Mouse (Mus musculus) lung, postnatal 36 days (tissue): ENCODE results near the gene Izumo4.

Experiments
- DNase-seq: peaks from one replicate; pipeline ENCODE4 v3.0.0; 2022; ENCODE audit warnings: mixed read lengths

Gene Izumo4

DNA sequence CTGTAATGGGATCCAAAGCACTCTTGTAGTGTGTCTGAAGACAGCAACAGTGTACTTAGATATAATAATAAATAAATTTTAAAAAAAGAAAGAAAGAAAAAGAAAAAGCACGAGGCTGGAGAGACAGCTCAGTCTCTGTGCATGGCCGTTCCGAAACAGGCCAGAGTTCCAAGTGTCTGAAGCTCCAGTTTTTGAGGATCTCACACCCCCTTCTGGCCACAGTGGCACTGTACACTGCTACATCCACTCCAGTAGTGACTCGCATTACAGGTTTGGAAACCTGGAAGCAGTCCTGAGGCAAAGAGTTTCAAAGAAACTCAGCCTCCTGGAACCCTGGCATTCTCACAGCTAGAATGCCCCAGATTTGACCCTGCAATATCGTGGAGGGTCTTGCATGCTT, 14.1 kb upstream of the Izumo4 start:
- DNase-seq, result peak; percentile 93

DNA sequence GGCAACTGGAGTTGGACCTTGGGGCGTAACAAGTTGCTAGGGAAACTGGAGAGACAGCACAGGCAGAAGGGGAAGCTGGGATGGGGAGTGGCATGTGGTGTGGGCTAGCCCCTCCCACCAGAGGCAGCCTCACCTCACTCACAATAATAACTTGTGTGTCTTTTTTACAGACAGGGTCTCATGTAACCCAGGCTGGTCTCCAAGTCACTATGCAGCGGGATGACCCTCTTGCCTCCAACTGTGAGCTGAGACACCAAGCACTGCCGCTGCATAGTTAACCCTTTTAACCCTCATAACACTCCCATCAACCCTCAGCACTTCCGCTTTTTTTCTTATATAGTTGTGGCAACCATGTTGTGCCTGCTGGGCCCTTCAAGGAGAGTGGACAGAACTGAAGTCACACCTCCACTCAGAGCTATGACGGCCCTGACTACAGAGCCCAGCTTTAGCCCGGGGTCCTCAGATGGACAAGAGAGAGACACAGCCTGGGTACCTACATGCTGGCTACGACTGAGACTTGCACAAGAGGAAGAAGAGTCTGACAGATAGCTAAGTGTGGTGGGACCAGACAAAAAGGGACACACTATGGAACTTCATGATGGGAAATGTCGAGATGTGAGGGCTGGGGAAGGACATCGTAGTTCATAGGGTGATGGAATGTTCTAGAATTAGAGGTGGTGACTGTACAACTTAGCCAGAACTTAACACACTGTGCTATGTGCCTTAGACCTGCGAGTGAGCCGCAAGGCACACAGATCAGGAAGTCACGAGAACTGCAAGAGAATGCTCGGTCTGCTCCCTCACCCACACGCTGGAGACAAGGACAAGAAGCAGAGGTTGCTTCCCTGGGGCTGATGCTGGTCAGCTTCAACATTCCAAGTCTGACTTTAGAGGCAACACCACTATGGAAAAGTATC, 9.5 kb upstream of the Izumo4 start:
- peak; percentile 66 for DNase-seq

DNA sequence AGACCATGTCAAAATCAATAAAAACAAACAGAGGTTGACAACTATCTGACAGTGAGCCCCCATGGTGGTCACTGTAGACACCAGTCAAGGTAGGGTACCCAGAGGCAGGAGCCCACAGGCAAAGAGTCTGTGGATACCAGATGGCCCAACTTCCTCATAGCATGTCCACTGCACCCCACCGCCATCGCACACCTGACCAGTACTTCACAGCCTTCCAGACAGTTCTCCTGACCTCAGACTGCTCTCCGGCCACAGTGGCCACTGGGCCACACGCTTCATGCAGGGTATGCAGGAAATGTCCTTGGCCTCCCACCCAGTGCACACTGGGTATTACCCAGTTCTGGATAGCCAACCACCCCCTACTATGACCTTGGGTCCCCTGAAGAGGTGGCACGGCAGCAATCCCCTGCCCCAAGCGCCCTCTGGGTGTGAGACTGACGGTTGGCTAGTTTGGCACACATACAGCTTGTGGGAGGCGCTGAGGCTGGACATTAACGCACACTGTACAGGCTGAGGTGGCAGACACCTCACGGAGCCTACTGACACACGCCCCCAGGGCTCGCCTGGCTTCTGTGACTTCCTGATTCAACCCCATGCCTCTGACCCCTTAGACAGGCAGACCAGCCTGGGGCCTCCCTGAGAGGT, 8.5 kb upstream of the Izumo4 start:
- DNase-seq, result peak; percentile 40

DNA sequence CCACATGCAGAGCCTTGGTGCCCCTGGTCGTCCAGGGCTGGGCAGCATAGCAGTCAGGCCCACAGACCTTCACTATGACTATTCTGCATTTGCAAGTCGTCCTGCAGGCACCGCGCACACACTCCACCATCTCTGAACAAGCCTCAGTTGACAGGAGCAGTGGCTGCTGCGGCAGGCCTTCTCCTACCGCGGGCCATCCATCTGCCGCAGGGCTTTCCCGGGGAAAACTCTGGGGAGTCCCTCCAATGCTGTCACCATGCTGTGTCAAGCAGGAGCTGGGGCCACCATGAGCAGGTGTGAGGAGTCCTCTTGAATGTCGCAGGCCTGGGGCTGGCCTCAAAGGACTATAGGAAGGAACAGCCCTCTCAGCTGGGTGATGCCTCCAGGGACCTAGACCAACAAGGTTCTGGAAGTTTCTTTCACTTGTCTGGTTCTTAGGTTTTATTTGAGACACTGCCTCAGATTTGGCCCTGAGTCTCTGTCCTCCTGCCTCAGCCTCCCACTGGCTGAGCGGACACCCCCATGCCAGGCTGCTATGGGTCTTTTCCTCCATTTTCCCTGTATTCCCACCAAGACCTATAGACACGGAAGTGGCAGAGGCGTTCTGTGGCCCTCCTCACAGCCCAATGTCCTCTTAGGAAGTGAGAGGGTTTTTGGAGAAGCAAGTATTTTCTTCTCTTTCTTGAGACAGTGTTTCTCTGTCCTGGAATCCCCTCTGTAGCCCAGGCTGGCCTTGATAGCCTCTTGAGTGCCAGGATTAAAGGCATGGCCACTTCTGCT, 7.6 kb upstream of the Izumo4 start:
- DNase-seq, result no peak

DNA sequence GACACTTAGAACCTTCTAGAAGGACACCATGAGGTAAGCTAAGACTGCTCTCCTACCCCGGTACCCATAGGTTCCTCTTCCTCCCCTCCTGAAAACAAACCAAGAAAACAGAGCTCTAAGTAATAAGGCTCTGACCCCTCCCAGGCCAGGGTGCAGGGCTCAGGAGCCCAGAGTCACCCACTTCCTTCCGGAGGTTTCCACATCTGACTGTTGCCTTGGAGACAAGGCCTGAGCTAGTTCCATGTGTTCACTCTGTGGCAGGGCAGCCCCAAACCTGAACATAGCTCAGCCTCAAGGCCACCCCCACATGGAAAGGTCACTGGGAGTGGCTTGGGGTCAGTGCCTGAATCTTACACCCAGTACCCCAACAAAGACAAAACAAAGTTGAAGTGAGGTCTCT, 6.8 kb upstream of the Izumo4 start:
- DNase-seq, result peak; percentile 89

DNA sequence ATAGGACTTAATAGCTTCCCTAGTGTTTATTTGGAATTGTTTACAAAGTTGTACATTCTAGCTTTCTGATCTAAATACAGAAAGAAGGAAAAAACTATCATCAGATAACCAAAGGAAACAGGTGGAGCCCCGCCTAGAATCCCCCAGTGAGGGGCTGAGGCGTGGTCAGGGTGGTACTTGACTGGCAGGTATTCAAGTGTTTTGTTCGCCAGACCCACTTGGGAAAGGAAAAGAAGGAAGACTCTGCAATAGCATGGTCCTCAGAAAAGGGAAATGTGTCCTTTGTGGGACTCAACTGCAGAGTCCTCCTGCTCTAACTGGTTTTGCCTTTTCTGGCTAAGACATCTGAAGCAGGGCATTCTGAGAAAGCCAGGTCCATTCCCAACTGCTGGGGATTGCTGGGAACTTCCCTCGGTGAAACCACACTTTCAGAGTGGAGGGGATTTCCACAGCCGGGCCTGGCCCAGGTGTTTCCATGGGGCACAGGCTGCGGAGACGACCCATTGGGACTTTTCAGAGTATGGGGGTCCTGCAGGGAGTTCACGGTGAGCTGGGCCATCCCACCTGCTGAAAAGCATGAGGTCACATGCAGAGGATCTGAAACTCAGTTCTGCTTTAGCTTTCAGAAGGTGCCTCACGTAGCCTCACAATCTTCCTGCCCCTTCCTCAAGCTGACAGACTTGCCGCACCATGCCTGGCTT, 6.0 kb upstream of the Izumo4 start:
- peak; percentile 33 for DNase-seq

DNA sequence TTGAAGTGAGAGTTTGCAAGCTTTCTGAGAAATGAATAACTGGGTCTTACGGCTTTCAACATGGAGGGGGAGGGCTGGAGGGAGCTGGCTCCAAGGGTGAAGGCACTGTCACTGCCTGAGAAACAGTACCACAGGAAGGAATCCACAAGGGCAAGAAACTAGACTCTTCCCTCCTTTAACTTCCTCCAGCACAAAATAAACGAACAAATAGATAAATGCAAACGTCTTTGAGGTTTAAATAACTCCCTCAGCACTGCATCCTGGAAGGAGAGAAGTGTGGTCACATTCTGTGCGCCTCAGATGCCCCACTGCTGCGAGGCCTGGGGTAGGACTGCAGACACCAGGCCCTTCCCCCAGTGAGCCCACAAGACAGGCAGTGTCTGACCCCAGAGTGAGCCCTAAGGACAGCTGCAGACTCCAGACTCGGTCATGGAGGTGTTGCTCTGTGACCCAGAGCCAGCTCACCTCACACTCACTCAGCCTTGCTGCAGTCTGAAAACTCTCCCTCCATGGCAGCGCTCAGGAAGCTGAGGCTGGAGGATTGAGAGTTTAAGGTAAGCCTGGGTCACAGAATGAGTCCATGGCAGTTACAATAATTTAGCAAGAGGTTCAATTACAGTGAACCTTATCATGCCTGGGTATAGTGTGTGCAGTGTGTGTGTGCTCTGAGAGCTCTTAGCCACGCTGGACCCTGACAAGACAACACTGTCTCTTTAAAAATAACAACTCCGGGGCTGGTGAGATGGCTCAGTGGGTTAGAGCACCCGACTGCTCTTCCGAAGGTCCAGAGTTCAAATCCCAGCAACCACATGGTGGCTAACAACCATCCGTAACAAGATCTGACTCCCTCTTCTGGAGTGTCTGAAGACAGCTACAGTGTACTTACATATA, 5.2 kb upstream of the Izumo4 start:
- DNase-seq, result no peak

DNA sequence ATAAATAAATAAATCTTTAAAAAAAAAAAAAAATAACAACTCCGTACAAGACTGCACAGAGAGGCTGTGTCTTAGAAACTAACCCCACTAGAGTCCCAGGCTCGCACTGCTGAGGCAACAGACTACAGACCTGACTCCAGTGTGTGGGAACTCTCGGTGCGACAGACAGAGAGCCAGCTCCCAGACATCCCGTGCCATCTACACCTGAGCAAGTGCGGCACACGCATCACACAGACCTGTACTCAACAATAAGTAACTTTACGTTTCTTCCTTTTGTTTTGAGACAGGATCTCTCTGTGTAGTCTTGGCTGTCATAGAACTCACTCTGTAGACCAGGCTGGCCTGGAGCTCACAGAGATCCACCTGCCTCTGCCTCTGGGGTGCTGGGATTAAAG, 4.6 kb upstream of the Izumo4 start:
- no peak for DNase-seq

DNA sequence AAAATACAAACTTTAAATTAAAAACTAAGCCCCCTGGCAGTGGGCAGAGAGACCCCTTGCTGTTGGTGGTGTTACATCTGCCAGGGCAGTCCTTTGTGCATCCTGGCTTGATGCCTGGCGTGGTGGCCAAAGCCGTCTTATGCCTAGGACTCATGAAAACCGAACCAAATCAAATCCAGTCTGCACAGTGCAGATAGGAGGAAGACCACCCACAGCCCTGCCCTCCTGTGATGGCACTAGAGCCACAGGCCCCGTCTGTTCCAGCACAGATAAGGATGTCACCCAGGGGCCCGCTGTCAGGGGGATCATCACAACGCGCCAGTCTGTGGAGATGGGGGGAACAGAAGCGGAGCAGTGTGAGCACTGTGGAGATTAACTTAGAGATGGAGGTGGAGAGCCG, 4.2 kb upstream of the Izumo4 start:
- DNase-seq, result no peak

DNA sequence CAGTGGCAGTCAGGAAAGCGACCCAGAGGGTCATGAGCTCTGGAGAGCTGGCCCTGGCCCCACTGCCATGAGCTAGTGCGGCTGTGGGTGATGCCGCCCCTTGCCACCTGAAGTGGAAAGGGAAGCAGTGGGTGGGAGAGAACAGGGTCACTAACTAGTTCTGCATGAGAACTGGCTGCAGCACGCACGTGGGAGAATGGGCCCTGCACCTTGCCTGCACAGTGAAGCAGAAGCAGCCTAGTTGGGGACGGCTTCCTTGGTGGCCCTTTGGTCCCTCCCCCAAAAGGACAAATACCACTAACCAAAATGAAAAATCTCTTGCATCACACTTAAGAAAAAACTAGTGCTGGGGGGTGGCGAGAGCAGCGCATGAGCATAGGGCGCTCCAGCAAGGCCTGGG, 3.4 kb upstream of the Izumo4 start:
- no peak for DNase-seq

DNA sequence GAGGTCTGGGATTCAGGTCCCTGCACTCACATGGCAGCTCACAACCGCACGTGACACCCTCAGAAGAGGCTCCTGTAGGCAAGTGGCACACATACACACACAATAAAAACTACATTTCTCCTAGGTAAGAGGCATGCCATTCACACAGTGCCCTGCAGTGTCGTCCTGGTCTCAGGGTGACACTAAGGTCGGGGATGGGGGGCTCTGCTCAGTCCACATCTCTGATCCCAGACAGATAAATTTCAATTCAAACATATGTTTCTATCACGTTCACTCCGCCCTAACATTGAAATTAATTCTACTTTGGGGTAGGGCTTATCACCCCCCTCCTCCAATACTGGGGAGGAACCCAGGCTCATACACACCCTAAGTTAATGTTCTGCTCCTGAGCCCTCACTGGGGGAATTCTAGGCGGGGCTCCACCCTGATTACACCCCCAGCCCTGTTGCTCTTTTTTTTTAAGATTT, 1.9 kb upstream of the Izumo4 start:
- no peak for DNase-seq

DNA sequence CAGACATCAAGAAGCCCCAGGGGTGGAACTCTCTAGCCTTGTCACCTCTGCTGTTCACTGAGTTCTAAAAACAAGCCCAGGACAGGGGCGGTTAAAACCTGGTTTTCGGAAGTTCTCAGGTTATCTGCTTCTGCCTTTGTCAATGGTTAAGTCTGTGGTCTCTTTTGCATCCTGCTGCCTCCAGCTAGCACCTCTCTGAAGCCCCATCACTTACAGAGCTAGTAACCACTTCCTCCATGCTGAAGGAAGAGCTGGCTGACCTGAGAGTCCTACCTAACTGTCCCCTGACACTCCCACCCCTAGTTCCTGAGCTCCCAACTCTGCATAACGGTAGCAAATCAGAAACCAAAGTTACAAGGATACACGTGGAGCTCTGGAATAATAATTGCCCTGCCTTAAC, 1.3 kb upstream of the Izumo4 start:
- peak; percentile 27 for DNase-seq

DNA sequence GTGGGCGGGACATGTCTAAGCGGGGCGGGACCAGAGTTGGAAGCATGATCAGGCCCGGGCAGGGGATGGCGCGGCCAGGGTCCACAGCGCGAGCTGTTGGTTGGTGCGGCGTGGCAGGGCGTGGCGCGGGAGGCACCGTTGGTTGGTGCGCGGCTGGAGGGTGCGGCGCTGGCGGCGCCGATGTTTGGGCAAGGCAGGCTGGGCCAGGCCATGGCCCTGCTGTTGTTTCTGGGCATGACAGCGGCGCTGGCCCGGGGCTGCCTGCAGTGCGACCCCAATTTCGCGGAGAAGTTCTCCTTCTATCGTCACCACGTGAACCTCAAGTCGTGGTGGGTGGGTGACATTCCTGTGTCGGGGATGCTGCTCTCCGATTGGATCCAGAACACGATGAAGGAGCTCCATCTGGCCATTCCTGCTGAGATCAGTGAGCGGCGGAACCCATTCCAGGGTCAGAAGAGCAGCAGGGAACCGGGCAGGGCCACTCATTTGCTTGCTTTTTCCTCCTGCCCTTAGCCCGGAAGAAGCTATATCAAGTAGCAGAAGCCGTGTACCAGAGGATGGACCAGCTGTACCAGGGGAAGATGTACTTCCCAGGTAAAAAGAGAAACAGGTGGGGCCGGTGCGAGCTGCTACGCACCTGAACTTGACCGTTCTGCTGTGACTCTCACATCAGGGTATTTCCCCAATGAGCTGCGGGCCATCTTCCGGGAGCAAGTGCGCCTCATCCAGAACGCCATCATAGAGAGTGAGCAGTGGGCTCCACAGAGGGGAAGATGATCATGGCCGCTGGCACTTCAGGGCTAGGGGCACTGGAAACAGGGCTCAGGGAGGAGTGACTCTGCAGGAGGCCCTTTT, 779 bp downstream of the Izumo4 start:
- peak; percentile 98 for DNase-seq

DNA sequence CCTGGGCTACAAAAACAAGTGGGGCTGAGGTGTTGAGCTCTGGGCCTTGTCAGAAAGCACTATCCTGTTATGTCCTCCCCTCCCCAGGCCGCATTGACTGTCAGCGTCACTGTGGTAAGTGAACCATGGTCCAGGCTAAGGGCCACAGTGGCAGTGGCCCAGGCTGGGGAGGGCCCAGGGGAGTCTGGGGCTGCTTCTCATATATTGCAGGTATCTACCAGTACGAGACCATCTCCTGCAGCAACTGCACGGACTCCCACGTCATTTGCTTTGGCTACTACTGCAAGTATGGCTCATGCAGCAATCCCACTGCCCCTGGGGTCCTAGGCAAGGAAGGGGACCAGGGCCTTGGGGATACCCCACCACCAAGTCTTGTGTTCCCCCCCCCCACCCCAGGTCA, 1.7 kb downstream of the Izumo4 start:
- DNase-seq, result no peak

DNA sequence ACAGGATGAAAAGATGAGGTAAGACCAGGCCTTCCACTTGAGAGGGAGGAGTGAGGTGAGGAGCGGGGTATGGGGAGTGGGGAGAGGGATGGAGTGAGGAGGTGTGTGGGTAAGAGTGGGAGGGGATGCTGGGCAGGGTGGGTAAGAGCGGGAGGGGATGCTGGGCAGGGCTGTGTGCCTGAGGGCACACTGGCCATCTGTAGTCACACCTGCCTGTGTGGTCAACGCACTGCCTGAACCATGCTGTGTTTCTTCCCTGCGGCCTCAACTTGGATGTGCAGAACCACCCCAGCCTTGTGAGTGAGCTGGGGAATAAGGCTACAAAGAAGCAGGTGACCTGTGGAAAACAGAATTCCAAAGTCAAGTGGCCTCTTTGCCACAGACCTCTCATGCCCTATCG, 2.4 kb downstream of the Izumo4 start:
- no peak for DNase-seq

DNA sequence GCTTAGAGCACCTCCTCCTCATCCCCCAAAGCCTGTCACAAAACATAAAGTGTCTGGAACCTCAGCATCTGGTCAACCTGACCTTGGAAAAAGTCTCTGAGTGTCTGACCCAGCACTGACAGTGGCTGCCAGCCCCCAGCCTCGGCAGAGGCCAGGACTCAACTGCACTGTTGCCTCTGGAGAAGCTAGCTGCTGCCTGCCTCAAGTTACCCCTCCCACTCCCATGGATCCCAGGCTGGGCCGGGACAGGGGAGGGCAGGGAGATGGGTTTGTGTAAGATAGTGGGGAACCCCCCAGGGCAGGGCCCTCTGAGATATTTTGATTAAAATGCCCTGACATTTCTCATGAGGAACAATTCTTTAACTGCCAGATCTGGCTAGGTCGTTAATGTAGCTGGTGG, 3.0 kb downstream of the Izumo4 start:
- no peak for DNase-seq

DNA sequence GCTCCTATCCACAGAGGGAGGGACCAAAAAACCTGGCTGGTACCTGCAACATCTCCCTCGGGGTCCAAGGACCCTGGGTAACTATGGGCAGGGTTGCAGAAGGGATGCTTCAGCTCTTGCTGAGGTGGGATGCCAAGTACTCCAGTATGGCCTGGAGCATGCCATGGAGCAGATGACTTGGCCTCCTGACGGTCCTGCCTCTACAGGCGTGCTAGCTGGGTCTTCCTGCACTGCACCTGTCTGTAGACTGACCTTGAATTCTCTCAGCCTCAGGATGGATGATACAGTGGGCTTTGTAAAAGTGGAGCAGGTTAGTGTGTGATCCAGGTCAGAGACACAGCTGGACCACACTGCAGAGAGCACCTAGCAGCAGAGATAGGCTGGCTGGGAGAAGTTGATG, 3.5 kb downstream of the Izumo4 start:
- no peak for DNase-seq

DNA sequence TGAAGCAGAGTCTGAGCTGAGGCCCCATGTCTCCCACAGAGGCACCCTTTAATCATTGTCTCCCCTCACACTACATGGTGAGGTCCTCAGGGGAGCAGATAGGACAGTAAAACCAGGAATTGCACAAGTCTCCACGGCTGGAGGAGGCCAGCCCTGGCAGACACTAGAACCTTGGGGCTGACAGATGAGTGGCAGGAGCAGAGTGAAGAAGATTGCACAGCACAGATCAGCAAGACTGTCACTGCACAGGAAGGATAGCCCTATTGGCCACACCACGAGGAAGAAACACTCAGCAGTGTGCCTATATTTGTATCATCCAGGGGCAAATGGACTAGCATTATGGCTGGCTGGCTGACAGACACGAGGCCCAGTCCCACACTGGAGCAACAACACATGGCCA, 8.8 kb downstream of the Izumo4 start:
- DNase-seq, result no peak

DNA sequence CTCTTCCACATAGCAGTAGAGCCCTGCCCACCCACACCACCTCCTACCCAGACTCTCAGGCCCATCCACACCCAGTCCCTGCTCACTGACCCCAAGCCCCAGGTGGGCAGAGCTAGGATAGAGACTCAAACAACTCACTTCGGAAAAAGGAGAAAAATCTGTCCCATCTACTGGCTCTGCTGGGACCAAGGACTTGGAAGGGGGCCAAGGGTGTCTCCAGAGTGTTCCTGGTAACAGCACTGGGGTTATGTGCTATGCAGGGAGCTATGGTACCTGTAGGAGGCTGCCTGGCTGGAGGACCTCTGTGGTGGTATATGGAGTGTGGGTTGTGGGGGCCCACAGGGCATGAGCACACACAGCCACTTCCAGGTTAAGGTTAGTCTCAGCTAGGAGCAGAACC, 15.3 kb downstream of the Izumo4 start:
- no peak for DNase-seq

DNA sequence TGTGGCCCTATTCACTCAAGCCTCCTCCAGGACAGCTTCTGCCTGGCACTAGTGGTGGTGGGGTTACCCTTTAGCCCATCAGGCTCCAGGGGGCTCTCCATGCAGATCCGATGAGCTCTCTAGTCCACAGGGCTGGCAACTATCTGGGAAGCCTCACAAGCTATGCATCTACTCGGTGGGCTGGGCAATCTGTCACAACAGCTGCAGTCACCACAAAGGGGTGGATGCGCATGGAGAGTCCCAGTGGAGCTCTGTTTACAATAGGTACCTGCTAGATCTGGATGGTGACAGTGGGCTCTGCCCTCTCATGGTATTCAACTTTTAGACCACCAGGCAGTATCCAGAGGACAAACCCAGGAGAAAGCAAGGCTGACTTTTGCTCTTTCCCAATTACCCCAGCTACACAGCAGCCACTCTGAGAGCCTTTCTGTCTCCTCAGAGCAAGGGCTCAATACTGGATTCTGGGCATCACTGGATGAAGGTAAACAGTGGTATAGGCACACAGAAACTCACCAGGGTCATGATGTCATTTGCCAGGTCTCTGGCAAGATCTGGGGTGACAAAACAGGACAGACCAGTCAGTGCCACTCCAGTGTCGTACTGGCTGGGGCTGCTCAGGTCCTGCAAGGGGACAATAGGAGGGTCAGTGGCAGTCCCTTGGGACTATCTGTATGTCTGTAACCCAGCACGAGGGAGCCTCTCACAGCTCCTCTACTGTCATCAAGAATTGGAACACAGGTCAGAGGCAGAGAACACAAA, 25.6 kb downstream of the Izumo4 start:
- peak; percentile 34 for DNase-seq
